Mouse (Mus musculus) neural tube, embryonic 12.5 days (tissue): ENCODE measurements around the gene Plbd1. TPM values are rescaled to one million over a fixed set of nuclear protein-coding genes. Genes with fewer than 3 reads are reported as not detected.
A peak's percentile ranks its signal among the peaks of the same experiment; 100 is the strongest.

Source experiments
- ATAC-seq: fragments of 200-750 bp; cut with Nextera tagmentation; 2 replicates; pipeline ENCODE4 v1.8.0; 2017; ENCODE audit warnings: low read depth, mild to moderate bottlenecking, moderate TSS enrichment, moderate library complexity; ENCODE audit not compliant: low FRiP score
- H3K27ac ChIP-seq: fragments of 300-500 bp; sonication (generic); 2 replicates; pipeline ENCODE4 v1.5.1; 2016
- H3K27me3 ChIP-seq: fragments of 300-500 bp; sonication (generic); replicated peaks from 2 replicates; pipeline ENCODE4 v1.6.1; 2016; ENCODE audit warnings: mild to moderate bottlenecking
- H3K36me3 ChIP-seq: fragments of 300-500 bp; sonication (generic); 2 replicates; pipeline ENCODE4 v1.6.1; 2016; ENCODE audit warnings: mild to moderate bottlenecking
- H3K4me1 ChIP-seq: fragments of 300-500 bp; sonication (generic); 2 replicates; pipeline ENCODE4 v1.6.1; 2016
- H3K4me2 ChIP-seq: fragments of 300-500 bp; sonication (generic); replicated peaks from 2 replicates; pipeline ENCODE4 v1.6.1; 2016; ENCODE audit warnings: mild to moderate bottlenecking
- H3K4me3 ChIP-seq: fragments of 300-500 bp; sonication (generic); 2 replicates; pipeline ENCODE4 v1.5.1; 2016
- H3K9ac ChIP-seq: fragments of 300-500 bp; sonication (generic); 2 replicates; pipeline ENCODE4 v1.6.1; 2016; ENCODE audit warnings: mild to moderate bottlenecking
- H3K9me3 ChIP-seq: fragments of 300-500 bp; sonication (generic); 2 replicates; pipeline ENCODE4 v1.6.1; 2016; ENCODE audit warnings: mild to moderate bottlenecking
- WGBS: fragments of 180-500 bp; shearing (Covaris S2); methylation state at CpG from one replicate; pipeline ENCODE4 v1.1.7; 2016; 5-methylcytosine and 5-hydroxymethylcytosine counted together
- polyA plus RNA-seq: library from polyadenylated mRNA; unstranded; fragments of >200 nt; fragmentation: Nextera tagmentation; extraction: Ambion mirVana; gene quantifications from 2 replicates; pipeline ENCODE4 v1.2.1, GENCODE M21; 2016

The Plbd1 gene
- polyA plus RNA-seq, 1 experiment from 2014 or later, result 2.0 TPM

DNA sequence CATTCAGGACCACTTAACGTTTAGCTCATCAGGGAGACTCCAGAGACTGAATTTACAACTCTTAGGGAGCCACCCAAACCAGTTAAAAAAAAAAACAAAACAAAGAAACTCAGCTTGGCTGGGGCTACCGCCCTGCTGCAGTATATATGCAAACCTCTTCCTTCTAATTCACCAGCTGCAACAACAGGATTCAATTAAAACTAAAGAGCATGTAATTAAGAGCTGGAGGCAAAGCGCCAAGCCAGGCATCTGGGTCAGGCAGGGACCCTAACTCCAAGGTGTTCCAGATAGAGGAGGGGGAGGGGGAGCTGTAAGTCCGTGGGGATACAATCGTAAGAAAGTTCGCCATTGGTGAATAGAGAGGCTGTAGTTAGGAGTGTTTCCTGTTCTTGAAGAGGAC lies 15.5 kb downstream of the Plbd1 start:
- Histone ChIP-seq H3K9me3 (no peaks in the 10 kb centered on the region; the same call in 1 of the 2 replicates), H3K4me1 (no peaks in the 10 kb centered on the region), H3K27me3 (no peaks in the 10 kb centered on the region), H3K36me3 (no peaks in the 10 kb centered on the region), H3K4me3 (no peak overlapping the region), H3K9ac (no peak overlapping the region), H3K4me2 (no peak overlapping the region), H3K27ac (no peak overlapping the region)
- WGBS, result 22% methylated on average over 6 of the region's 6 CpGs
- peak; percentile 68 for ATAC-seq

- peak; percentile 75; the same call in 1 of the 2 replicates for ATAC-seq
- no peak overlapping the region for H3K27ac ChIP-seq
- no peak overlapping the region for H3K4me3 ChIP-seq
- no peaks in the 10 kb centered on the region for H3K4me1 ChIP-seq
- no peaks in the 10 kb centered on the region; the same call in 1 of the 2 replicates for H3K9me3 ChIP-seq
- H3K27me3 ChIP-seq, result no peaks in the 10 kb centered on the region
- 55% methylated on average over 9 of the region's 9 CpGs for WGBS
- no peaks in the 10 kb centered on the region for H3K36me3 ChIP-seq
- H3K9ac ChIP-seq, result no peak overlapping the region
- H3K4me2 ChIP-seq, result no peak overlapping the region
Measured at GRCm38 (mm10) chr6:136645754-136646153, 16.0 kb downstream of the Plbd1 start.

DNA sequence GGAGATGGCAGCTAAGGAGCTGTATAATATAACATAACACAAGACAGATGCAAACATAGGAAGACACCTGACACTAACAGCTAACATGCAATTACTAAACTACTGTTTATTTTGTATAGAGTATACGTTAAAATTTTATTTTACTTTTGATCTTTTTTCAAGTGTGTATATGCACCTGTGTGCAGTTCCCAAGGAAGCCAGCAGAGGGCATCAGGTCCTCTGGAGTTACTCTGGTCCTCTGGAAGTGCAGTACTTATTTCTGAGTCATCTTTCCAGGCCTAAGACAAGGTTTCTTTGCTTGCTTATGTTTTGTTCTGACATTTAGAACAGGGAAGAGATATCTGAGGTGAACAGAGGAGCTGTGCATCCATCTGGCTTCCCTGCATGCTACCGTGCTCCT lies 17.6 kb downstream of the Plbd1 start:
- Histone ChIP-seq H3K36me3 (no peaks in the 10 kb centered on the region), H3K27me3 (no peaks in the 10 kb centered on the region), H3K27ac (no peak overlapping the region), H3K4me3 (no peak overlapping the region), H3K4me2 (no peak overlapping the region), H3K9ac (no peak overlapping the region), H3K4me1 (no peaks in the 10 kb centered on the region), H3K9me3 (no peaks in the 10 kb centered on the region; the same call in 1 of the 2 replicates)
- 95% methylated on average over 2 of the region's 2 CpGs for WGBS
- no peak for ATAC-seq

DNA sequence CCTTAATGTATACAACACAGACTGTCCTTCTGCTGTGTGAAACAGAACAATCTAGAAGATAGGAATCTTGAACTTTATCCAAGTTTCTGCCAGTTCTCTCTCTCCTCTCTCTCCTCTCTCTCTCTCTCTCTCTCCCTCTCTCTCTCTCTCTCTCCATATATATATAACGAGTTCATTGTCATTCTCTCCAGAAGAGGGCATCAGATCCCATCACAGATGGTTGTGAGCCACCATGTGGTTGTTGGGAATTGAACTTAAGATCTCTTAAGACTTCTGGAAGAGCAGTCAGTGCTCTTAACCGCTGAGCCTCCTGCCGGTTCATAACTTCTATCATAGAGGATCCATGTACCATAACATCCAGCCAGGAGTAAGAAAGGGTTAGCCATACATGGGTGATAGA lies 26.7 kb downstream of the Plbd1 start:
- ATAC-seq, result no peak
- no peak overlapping the region for H3K9ac ChIP-seq
- H3K27ac ChIP-seq, result no peak overlapping the region
- H3K9me3 ChIP-seq, result no peaks in the 10 kb centered on the region
- H3K4me1 ChIP-seq, result no peaks in the 10 kb centered on the region
- H3K4me3 ChIP-seq, result no peak overlapping the region
- H3K36me3 ChIP-seq, result no peaks in the 10 kb centered on the region
- H3K27me3 ChIP-seq, result no peaks in the 10 kb centered on the region
- no peak overlapping the region for H3K4me2 ChIP-seq
- WGBS, result 72% methylated on average over 3 of the region's 3 CpGs

DNA sequence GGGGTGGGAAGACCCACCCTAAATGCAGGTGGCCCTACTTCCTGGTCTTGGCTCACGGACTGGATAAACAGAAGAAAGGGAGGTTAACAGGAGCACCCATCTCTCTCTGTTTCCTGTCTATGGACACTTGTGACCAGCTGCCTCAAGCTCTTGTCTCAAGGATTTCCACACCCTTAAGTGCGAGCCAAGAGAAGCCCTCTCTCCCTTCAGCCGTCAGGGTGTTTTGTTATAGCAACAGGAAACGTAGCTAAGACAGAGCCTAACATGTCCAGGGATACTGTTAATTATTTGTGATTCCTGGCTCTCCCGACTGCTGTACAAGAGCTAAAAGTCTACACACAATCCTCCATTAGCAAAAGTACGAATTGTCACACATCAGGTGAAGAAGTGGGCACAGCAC lies 28.0 kb downstream of the Plbd1 start:
- Histone ChIP-seq H3K4me1 (no peaks in the 10 kb centered on the region), H3K27ac (no peak overlapping the region), H3K9me3 (no peaks in the 10 kb centered on the region), H3K27me3 (no peaks in the 10 kb centered on the region), H3K36me3 (no peaks in the 10 kb centered on the region), H3K4me3 (no peak overlapping the region), H3K9ac (no peak overlapping the region), H3K4me2 (no peak overlapping the region)
- WGBS, result 85% methylated on average over 6 of the region's 6 CpGs
- ATAC-seq, result no peak

DNA sequence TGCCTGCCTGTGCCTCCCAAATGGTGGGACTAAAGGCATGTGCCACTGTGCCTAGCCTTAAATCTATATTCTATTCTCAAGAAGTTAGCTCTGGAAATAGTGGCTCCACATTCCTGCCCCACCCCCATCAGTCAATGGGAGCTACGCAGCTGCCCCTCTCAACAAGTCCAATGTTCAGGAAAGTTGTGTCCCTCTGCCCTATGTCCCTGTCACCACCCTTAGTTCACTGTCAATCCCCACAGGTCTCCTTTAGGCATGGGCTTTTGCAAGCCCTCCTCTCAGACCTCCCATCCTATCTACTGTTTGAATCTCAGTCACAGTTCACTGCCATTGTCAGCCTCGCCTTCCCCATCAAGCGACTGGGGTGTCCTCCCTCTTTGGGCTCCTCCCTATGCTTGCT lies 28.6 kb downstream of the Plbd1 start:
- 93% methylated on average over 3 of the region's 3 CpGs for WGBS
- no peaks in the 10 kb centered on the region for H3K9me3 ChIP-seq

GRCm38 (mm10) chr6:136631945-136632534 lies 29.7 kb downstream of the Plbd1 start:
- H3K9me3 ChIP-seq, result no peaks in the 10 kb centered on the region
- no peak overlapping the region for H3K4me3 ChIP-seq
- H3K36me3 ChIP-seq, result no peaks in the 10 kb centered on the region
- no peak overlapping the region for H3K9ac ChIP-seq
- WGBS, result 87% methylated on average over 13 of the region's 13 CpGs
- H3K4me1 ChIP-seq, result no peaks in the 10 kb centered on the region
- no peak overlapping the region for H3K4me2 ChIP-seq
- H3K27ac ChIP-seq, result no peak overlapping the region
- ATAC-seq, result no peak
- H3K27me3 ChIP-seq, result no peaks in the 10 kb centered on the region

More for the DNA sequence above, 28.6 kb downstream of the Plbd1 start:
- Histone ChIP-seq H3K4me1 (no peaks in the 10 kb centered on the region), H3K4me2 (no peak overlapping the region), H3K36me3 (no peaks in the 10 kb centered on the region), H3K27ac (no peak overlapping the region), H3K27me3 (no peaks in the 10 kb centered on the region), H3K9ac (no peak overlapping the region), H3K4me3 (no peak overlapping the region)
- no peak for ATAC-seq

DNA sequence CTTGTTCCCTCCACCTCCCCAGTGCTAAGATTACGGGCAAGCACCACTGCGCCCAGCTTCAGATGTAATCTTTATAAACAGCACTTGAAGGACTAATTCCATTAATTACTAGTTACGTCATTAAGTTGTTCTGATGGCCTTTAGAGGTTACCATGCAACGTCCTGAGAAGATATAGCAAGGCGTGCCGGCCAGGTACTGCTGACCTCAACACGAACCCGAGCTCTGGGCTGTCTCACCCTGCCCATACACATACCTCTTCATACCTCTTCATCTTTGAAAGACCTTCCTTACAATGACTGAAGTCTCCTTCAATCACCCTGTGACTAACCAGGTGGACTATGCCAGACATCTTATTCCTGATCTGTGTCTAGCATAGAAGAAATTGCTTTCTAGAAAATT lies 30.2 kb downstream of the Plbd1 start:
- H3K9me3 ChIP-seq, result no peaks in the 10 kb centered on the region
- no peak for ATAC-seq
- 91% methylated on average over 8 of the region's 8 CpGs for whole genome bisulfite sequencing
- no peaks in the 10 kb centered on the region for H3K27me3 ChIP-seq
- no peak overlapping the region for H3K9ac ChIP-seq
- H3K4me3 ChIP-seq, result no peak overlapping the region
- no peaks in the 10 kb centered on the region for H3K36me3 ChIP-seq
- H3K27ac ChIP-seq, result no peak overlapping the region
- H3K4me1 ChIP-seq, result no peaks in the 10 kb centered on the region
- no peak overlapping the region for H3K4me2 ChIP-seq

- H3K4me3 ChIP-seq, result no peak overlapping the region
- no peak for ATAC-seq
- H3K27ac ChIP-seq, result no peak overlapping the region
- no peaks in the 10 kb centered on the region for H3K36me3 ChIP-seq
- H3K27me3 ChIP-seq, result no peaks in the 10 kb centered on the region
- WGBS, result 95% methylated on average over 5 of the region's 5 CpGs
- H3K4me1 ChIP-seq, result no peaks in the 10 kb centered on the region
- H3K9ac ChIP-seq, result no peak overlapping the region
- no peak overlapping the region for H3K4me2 ChIP-seq
- no peaks in the 10 kb centered on the region for H3K9me3 ChIP-seq
Measured at GRCm38 (mm10) chr6:136629639-136630038, 32.1 kb downstream of the Plbd1 start.

GRCm38 (mm10) chr6:136625421-136625820 lies 36.3 kb downstream of the Plbd1 start:
- Histone ChIP-seq H3K4me1 (no peaks in the 10 kb centered on the region), H3K36me3 (no peaks in the 10 kb centered on the region), H3K27ac (no peak overlapping the region), H3K4me3 (no peak overlapping the region), H3K4me2 (no peak overlapping the region), H3K27me3 (no peaks in the 10 kb centered on the region), H3K9ac (no peak overlapping the region), H3K9me3 (no peaks in the 10 kb centered on the region)
- no peak for ATAC-seq
- 91% methylated on average over 12 of the region's 12 CpGs for WGBS

- ATAC-seq, result no peak
- Histone ChIP-seq H3K4me3 (no peak overlapping the region), H3K4me2 (no peak overlapping the region)
Measured at GRCm38 (mm10) chr6:136620361-136621139, 41.2 kb downstream of the Plbd1 start.

DNA sequence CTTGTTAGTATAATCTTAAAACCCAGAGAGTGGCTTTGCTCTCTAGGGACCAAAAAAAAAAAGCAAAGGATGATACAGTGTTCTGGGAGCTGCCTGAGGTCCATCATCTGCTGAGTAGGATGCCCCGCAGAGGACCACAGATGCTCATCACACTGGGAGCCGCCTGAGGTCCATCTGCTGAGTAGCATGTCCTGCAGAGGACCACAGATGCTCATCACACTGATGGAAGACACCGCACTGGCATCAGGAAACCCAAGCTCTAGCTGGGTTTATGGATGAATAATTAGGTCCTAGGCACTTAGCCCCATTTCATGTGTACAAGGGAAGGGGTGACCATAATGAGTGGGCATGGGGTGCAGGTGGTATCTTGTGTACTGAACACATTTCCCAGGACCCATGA lies 47.6 kb downstream of the Plbd1 start:
- H3K9ac ChIP-seq, result no peak overlapping the region
- H3K27me3 ChIP-seq, result no peaks in the 10 kb centered on the region
- peaks cover 8% of the 10 kb centered on the region; the same call in 1 of the 2 replicates for H3K9me3 ChIP-seq
- WGBS, result 82% methylated on average over 3 of the region's 3 CpGs
- H3K4me2 ChIP-seq, result no peak overlapping the region
- H3K36me3 ChIP-seq, result peaks cover 22% of the 10 kb centered on the region
- ATAC-seq, result no peak
- no peaks in the 10 kb centered on the region for H3K4me1 ChIP-seq
- no peak overlapping the region for H3K27ac ChIP-seq
- no peak overlapping the region for H3K4me3 ChIP-seq

More at GRCm38 (mm10) chr6:136620361-136621139, 41.2 kb downstream of the Plbd1 start:
- Histone ChIP-seq H3K36me3 (no peaks in the 10 kb centered on the region), H3K9ac (no peak overlapping the region), H3K9me3 (no peaks in the 10 kb centered on the region), H3K4me1 (no peaks in the 10 kb centered on the region), H3K27ac (no peak overlapping the region), H3K27me3 (no peaks in the 10 kb centered on the region)
- 53% methylated on average over 17 of the region's 17 CpGs for WGBS

DNA sequence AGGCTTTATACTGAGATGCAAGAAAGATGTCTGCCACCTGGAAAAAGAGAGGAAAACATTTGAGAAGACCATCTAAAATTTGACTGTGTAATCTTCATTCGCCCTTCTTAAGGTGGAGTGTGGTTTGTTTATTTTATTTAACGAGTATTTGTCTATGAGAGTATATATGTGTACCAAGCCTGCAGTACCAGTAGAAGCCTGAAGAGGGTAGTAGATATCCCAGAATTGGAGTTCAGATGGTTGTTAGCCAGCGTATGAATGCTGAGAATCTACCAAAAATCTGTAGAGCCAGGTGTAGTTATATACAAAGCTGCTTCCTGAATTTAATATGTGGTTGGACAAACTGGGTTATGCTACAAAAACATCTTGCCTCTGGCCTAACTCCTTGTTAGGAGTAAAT lies 49.4 kb downstream of the Plbd1 start:
- Histone ChIP-seq H3K9ac (no peak overlapping the region), H3K27me3 (no peaks in the 10 kb centered on the region), H3K36me3 (peaks cover 38% of the 10 kb centered on the region), H3K4me1 (no peaks in the 10 kb centered on the region), H3K9me3 (peaks cover 8% of the 10 kb centered on the region; the same call in 1 of the 2 replicates), H3K27ac (no peak overlapping the region), H3K4me2 (no peak overlapping the region), H3K4me3 (no peak overlapping the region)
- ATAC-seq, result no peak
- WGBS, result 97% methylated on average over 3 of the region's 3 CpGs
